Mouse (Mus musculus): ENCODE data around the gene Nuak1. TPM values are rescaled to one million over a fixed set of nuclear protein-coding genes. Genes with fewer than 3 reads are reported as not detected.

The Nuak1 gene
- polyA plus RNA-seq, 1 experiment from 2014 or later: 3.6 TPM

DNA sequence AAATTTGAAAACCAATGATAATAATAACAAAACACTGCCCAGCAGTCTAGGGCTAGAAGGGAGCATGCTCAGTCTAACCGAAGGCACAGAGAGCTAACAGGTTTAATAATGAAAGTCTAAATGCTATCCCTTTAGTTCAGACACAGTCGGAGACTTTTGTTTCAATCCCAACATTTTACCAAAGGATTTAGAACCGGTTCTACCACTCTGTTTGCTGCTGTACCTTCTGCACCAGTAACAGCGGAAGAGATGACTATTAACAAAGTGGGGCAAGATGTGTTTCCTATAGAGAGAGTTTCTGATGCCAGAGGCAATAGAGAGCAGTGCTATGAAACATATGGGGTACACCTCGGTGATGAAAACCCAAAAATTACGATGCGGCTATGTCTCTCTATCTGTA lies 76.6 kb downstream of the Nuak1 start:
- Histone ChIP-seq H3K36me3 (ENCODE audit: insufficient read depth, low read length) (no peaks in the 10 kb centered on the region), H3K9me3 (ENCODE audit: low read length) (no peaks in the 10 kb centered on the region), H3K4me3 (ENCODE audit: low read length) (no peak overlapping the region), H3K4me1 (ENCODE audit: insufficient read depth, low read length) (no peaks in the 10 kb centered on the region), H3K27me3 (ENCODE audit: insufficient read depth, low read length) (no peaks in the 10 kb centered on the region), H3K4me2 (replicated peaks; ENCODE audit: low read depth, low read length) (no peak overlapping the region), H3K27ac (ENCODE audit: low read length) (no peak overlapping the region), H3K9ac (replicated peaks; ENCODE audit: low read length) (no peak overlapping the region)
- ATAC-seq (ENCODE audit: low FRiP score, low TSS enrichment): no peak
- WGBS: 80% methylated on average over 7 of the region's 7 CpGs

DNA sequence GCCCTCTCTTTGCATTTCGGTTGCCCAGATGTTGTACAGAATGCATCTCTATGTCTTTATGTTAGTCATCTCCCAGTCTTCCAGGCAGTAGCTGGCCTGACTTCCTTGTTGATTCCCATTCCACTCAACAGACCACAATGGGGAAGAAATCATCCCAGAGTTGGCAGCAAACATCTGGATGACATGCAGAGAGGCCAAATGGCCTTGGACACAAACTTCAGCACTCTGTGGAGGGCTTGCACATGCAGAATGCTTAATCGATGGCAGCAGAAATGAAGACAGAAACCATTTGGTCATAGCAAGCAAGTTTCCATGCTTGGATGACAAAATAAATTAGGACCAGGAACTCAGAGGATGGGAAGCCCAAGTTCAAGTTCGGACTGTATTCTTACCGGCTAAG lies 79.4 kb downstream of the Nuak1 start:
- Histone ChIP-seq H3K4me2 (replicated peaks; ENCODE audit: low read depth, low read length) (no peak overlapping the region), H3K27ac (ENCODE audit: low read length) (no peak overlapping the region)
- 77% methylated on average over 4 of the region's 4 CpGs for WGBS

DNA sequence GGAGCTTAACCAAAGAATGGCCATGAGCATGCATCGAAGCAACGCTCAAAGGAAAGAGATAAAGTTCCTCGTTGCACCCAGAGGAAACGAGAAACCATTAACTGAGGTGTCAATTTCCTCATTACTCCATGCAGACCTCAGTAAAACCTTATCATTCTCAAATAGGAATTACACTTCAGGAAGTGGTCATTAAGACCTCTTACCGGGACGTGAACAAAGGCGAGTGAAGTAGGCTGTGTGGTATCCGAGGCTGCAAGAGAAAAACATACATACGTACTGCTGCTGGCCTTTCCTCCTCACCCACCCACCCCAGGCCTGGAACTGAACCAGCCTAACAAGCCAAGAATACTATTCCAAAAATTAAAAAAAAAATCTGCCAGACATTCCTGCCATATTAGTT lies 80.0 kb downstream of the Nuak1 start:
- no peaks in the 10 kb centered on the region for H3K36me3 ChIP-seq (ENCODE audit: insufficient read depth, low read length)
- WGBS: 51% methylated on average over 9 of the region's 9 CpGs
- H3K27me3 ChIP-seq (ENCODE audit: insufficient read depth, low read length): no peaks in the 10 kb centered on the region
- no peak for ATAC-seq (ENCODE audit: low FRiP score, low TSS enrichment)
- H3K9ac ChIP-seq (replicated peaks; ENCODE audit: low read length): no peak overlapping the region
- no peak overlapping the region for H3K4me3 ChIP-seq (ENCODE audit: low read length)
- H3K4me2 ChIP-seq (replicated peaks; ENCODE audit: low read depth, low read length): no peak overlapping the region
- no peaks in the 10 kb centered on the region for H3K4me1 ChIP-seq (ENCODE audit: insufficient read depth, low read length)
- no peak overlapping the region for H3K27ac ChIP-seq (ENCODE audit: low read length)
- no peaks in the 10 kb centered on the region for H3K9me3 ChIP-seq (ENCODE audit: low read length)

More for the DNA sequence above, 79.4 kb downstream of the Nuak1 start:
- no peaks in the 10 kb centered on the region for H3K9me3 ChIP-seq (ENCODE audit: low read length)
- H3K27me3 ChIP-seq (ENCODE audit: insufficient read depth, low read length): no peaks in the 10 kb centered on the region
- no peaks in the 10 kb centered on the region for H3K4me1 ChIP-seq (ENCODE audit: insufficient read depth, low read length)
- no peaks in the 10 kb centered on the region for H3K36me3 ChIP-seq (ENCODE audit: insufficient read depth, low read length)
- H3K9ac ChIP-seq (replicated peaks; ENCODE audit: low read length): no peak overlapping the region
- H3K4me3 ChIP-seq (ENCODE audit: low read length): no peak overlapping the region
- ATAC-seq (ENCODE audit: low FRiP score, low TSS enrichment): no peak

DNA sequence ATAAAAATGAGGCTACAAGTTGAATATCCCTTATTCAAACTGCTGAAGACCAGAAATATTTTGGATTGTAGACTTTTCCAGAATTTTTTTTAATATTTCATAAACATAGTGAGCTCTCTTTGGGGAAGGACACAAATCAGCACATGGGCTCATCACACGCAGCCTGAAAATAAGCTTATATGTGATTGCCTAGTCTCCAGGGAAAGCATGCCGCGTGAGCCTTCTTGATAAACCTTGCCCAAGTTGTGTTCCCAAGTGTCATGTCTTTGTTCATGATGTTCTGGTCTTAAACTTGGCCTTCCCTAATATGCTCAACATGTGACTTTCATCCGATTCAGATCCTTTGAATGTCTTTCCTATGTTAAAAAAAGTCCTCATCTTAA lies 81.7 kb downstream of the Nuak1 start:
- WGBS: 92% methylated on average over 4 of the region's 4 CpGs

DNA sequence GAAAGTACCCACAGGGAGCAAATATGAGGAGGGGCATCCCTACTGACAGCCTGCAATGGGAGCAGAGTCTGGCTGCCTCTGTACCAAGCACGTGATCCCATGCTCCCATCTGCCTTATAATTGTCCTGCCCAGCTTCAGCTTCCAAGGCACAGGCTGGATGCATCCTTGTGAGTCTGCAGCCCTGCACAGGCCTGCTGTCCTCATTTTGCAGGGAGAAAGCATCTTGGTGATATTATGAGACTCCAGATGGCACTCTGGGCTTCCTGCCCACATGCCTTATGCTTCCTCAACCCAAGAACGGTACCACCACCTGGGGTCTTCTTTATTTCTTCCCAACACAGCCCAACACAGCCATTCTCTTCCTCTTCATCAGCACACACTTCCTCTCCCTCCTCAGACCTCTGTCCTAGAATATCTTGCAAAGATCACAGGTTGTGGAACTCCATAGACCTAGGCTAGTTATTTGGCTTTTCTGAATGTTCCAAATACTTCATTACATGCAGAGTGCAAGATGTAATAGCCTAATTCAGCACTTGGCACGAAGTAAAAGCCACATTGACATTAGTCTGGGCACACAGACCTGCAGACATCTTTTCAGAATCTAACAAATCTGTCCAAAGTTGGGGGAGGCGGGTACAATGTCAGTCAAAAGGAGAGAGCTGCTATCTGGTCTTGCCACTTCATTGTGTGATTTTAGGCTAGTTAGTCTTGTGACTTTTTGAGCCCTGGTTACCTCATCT lies 82.2 kb downstream of the Nuak1 start:
- 73% methylated on average over 4 of the region's 4 CpGs for WGBS
- no peak overlapping the region for H3K9ac ChIP-seq (replicated peaks; ENCODE audit: low read length)
- H3K4me1 ChIP-seq (ENCODE audit: insufficient read depth, low read length): no peaks in the 10 kb centered on the region
- H3K36me3 ChIP-seq (ENCODE audit: insufficient read depth, low read length): no peaks in the 10 kb centered on the region
- H3K9me3 ChIP-seq (ENCODE audit: low read length): no peaks in the 10 kb centered on the region
- no peak overlapping the region for H3K4me3 ChIP-seq (ENCODE audit: low read length)
- H3K4me2 ChIP-seq (replicated peaks; ENCODE audit: low read depth, low read length): no peak overlapping the region
- H3K27me3 ChIP-seq (ENCODE audit: insufficient read depth, low read length): no peaks in the 10 kb centered on the region
- no peak overlapping the region for H3K27ac ChIP-seq (ENCODE audit: low read length)
- no peak for ATAC-seq (ENCODE audit: low FRiP score, low TSS enrichment)

More for the DNA sequence above, 81.7 kb downstream of the Nuak1 start:
- no peak overlapping the region for H3K27ac ChIP-seq (ENCODE audit: low read length)
- H3K9ac ChIP-seq (replicated peaks; ENCODE audit: low read length): no peak overlapping the region
- H3K4me3 ChIP-seq (ENCODE audit: low read length): no peak overlapping the region
- no peaks in the 10 kb centered on the region for H3K36me3 ChIP-seq (ENCODE audit: insufficient read depth, low read length)
- no peaks in the 10 kb centered on the region for H3K9me3 ChIP-seq (ENCODE audit: low read length)
- H3K27me3 ChIP-seq (ENCODE audit: insufficient read depth, low read length): no peaks in the 10 kb centered on the region
- no peak overlapping the region for H3K4me2 ChIP-seq (replicated peaks; ENCODE audit: low read depth, low read length)
- ATAC-seq (ENCODE audit: low FRiP score, low TSS enrichment): no peak
- H3K4me1 ChIP-seq (ENCODE audit: insufficient read depth, low read length): no peaks in the 10 kb centered on the region

DNA sequence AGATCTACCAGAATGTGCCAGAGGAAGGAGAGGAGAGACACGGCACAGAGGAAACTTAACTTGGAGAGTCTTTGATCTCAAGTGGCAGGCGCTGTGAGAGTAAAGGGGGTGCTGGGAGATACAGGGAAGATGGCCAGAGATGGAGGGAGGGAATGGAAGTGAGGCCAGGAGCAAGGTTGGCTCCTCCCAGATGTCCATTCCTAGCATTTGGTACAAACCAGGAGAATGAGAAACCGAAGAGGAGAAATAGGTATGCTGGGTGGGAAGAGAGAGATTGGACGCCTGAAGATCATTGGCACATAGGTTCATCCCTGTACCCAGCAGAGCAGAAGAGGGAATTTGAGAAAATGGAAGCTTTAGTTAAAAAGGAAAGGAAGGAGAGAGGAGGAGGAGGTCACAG lies 82.8 kb downstream of the Nuak1 start:
- H3K4me1 ChIP-seq (ENCODE audit: insufficient read depth, low read length): no peaks in the 10 kb centered on the region
- no peak overlapping the region for H3K27ac ChIP-seq (ENCODE audit: low read length)
- ATAC-seq (ENCODE audit: low FRiP score, low TSS enrichment): no peak
- H3K9me3 ChIP-seq (ENCODE audit: low read length): no peaks in the 10 kb centered on the region
- H3K9ac ChIP-seq (replicated peaks; ENCODE audit: low read length): no peak overlapping the region
- H3K36me3 ChIP-seq (ENCODE audit: insufficient read depth, low read length): no peaks in the 10 kb centered on the region
- 89% methylated on average over 4 of the region's 4 CpGs for WGBS
- no peaks in the 10 kb centered on the region for H3K27me3 ChIP-seq (ENCODE audit: insufficient read depth, low read length)
- H3K4me2 ChIP-seq (replicated peaks; ENCODE audit: low read depth, low read length): no peak overlapping the region
- no peak overlapping the region for H3K4me3 ChIP-seq (ENCODE audit: low read length)

DNA sequence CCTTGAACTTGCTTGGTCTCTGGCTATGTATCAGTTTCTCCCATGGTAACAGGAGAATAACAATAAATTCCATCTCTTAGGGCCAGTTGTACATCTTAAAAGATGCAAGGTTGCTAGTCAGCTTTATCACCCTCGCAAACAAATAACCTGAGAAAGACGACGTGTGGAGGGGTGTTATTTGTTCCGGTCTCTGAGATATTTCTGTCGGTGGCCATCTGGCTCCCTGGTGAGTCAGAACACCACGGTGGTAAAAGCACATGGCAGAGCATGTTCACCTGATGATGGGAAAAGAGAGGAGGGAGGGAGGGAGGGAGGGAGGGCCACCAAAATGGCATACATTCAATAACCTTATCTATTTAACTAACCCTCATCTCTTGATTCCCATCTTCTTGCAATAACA lies 86.1 kb downstream of the Nuak1 start:
- 45% methylated on average over 6 of the region's 6 CpGs for WGBS
- Histone ChIP-seq H3K27ac (ENCODE audit: low read length) (no peak overlapping the region), H3K27me3 (ENCODE audit: insufficient read depth, low read length) (no peaks in the 10 kb centered on the region), H3K4me3 (ENCODE audit: low read length) (no peak overlapping the region), H3K36me3 (ENCODE audit: insufficient read depth, low read length) (no peaks in the 10 kb centered on the region), H3K9ac (replicated peaks; ENCODE audit: low read length) (no peak overlapping the region), H3K4me1 (ENCODE audit: insufficient read depth, low read length) (no peaks in the 10 kb centered on the region), H3K4me2 (replicated peaks; ENCODE audit: low read depth, low read length) (no peak overlapping the region), H3K9me3 (ENCODE audit: low read length) (no peaks in the 10 kb centered on the region)
- no peak for ATAC-seq (ENCODE audit: low FRiP score, low TSS enrichment)

DNA sequence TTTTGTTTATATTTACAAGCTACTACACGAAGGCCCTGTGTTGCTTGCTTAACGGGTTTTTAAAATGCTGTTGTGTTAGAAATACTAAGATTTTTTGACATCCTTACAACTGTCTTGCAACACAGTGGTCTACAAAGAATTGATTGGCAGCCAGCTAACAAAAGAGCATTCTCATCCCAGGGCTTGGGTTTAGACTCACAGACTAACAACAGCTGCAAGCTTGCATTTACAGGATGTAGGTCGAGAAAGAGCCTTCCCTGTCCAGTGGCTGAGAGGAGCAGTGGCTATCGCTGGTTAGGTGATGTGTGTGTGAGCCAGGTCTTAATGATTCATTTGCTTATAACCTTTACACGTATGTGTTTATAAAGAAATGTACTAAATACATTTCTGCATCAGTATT lies 94.7 kb downstream of the Nuak1 start:
- H3K27ac ChIP-seq (ENCODE audit: low read length): no peak overlapping the region
- no peak for ATAC-seq (ENCODE audit: low FRiP score, low TSS enrichment)
- H3K4me1 ChIP-seq (ENCODE audit: insufficient read depth, low read length): peaks cover 9% of the 10 kb centered on the region; the same call in 1 of the 2 replicates
- H3K4me2 ChIP-seq (replicated peaks; ENCODE audit: low read depth, low read length): no peak overlapping the region
- no peak overlapping the region for H3K4me3 ChIP-seq (ENCODE audit: low read length)
- 77% methylated on average over 5 of the region's 5 CpGs for WGBS
- no peaks in the 10 kb centered on the region for H3K27me3 ChIP-seq (ENCODE audit: insufficient read depth, low read length)
- no peak overlapping the region for H3K9ac ChIP-seq (replicated peaks; ENCODE audit: low read length)
- H3K9me3 ChIP-seq (ENCODE audit: low read length): no peaks in the 10 kb centered on the region
- no peaks in the 10 kb centered on the region for H3K36me3 ChIP-seq (ENCODE audit: insufficient read depth, low read length)

DNA sequence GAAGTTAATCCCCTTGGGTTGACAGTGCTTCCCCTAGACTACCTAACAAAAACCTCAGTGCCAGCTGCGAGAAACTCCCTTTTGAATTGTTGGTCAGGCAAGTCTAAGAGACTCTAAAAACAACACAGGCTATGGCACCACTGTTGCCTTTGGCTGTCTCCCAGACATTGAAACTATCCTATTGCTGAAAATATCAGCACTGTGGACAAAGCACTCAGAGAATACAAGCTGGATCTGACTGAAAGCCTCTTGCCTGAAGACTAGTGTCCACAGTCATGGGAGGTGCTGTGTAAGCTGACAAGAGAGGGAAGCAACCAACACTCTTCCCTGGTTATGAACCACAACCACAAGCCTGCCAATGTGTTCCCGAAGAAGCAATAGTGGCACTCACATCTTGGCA lies 96.9 kb downstream of the Nuak1 start:
- no peaks in the 10 kb centered on the region for H3K36me3 ChIP-seq (ENCODE audit: insufficient read depth, low read length)
- no peak overlapping the region for H3K27ac ChIP-seq (ENCODE audit: low read length)
- no peak overlapping the region for H3K4me2 ChIP-seq (replicated peaks; ENCODE audit: low read depth, low read length)
- H3K27me3 ChIP-seq (ENCODE audit: insufficient read depth, low read length): no peaks in the 10 kb centered on the region
- WGBS: 84% methylated on average over 2 of the region's 2 CpGs
- no peak for ATAC-seq (ENCODE audit: low FRiP score, low TSS enrichment)
- H3K9ac ChIP-seq (replicated peaks; ENCODE audit: low read length): no peak overlapping the region
- H3K9me3 ChIP-seq (ENCODE audit: low read length): no peaks in the 10 kb centered on the region
- H3K4me3 ChIP-seq (ENCODE audit: low read length): no peak overlapping the region
- H3K4me1 ChIP-seq (ENCODE audit: insufficient read depth, low read length): peaks cover 9% of the 10 kb centered on the region; the same call in 1 of the 2 replicates

DNA sequence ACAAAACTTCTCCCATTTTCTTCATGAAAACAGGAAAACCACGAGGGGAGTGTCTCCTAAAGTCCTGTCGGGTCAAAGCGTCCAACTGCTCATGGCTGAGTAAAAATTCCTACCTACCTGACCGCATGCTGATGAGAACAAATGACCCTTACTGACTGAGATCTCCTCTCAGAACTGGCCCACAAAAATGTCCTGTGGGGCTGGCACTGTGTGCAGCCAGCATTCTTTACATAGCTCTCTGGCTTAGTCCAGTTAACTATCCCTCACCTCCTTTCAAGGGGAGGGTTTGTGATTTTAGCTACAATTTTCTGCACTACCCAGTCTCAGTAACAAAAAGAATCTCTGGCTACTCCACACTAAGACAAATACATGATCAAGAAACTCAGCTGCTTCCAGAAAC lies 100.9 kb downstream of the Nuak1 start:
- H3K9ac ChIP-seq (replicated peaks; ENCODE audit: low read length): no peak overlapping the region
- no peak overlapping the region for H3K27ac ChIP-seq (ENCODE audit: low read length)
- no peak for ATAC-seq (ENCODE audit: low FRiP score, low TSS enrichment)
- H3K4me3 ChIP-seq (ENCODE audit: low read length): no peak overlapping the region
- H3K4me2 ChIP-seq (replicated peaks; ENCODE audit: low read depth, low read length): no peak overlapping the region
- H3K36me3 ChIP-seq (ENCODE audit: insufficient read depth, low read length): no peaks in the 10 kb centered on the region
- 65% methylated on average over 4 of the region's 4 CpGs for WGBS
- no peaks in the 10 kb centered on the region for H3K27me3 ChIP-seq (ENCODE audit: insufficient read depth, low read length)
- H3K9me3 ChIP-seq (ENCODE audit: low read length): no peaks in the 10 kb centered on the region
- H3K4me1 ChIP-seq (ENCODE audit: insufficient read depth, low read length): no peaks in the 10 kb centered on the region
